Mouse (Mus musculus) lung, embryonic 14.5 days (tissue): ENCODE measurements around the gene Rora. TPM values are rescaled to one million over a fixed set of nuclear protein-coding genes. Genes with fewer than 3 reads are reported as not detected.
A peak's percentile ranks its signal among the peaks of the same experiment; 100 is the strongest.

ENCODE experiments used
- ATAC-seq: fragments of 200-750 bp; cut with Nextera tagmentation; 2 replicates; pipeline ENCODE4 v1.8.0; 2017; ENCODE audit warnings: mild to moderate bottlenecking, moderate TSS enrichment, moderate library complexity; ENCODE audit not compliant: insufficient read depth
- DNase-seq: peaks from one replicate; pipeline ENCODE4 v3.0.0-alpha.2; 2015
- H3K27ac ChIP-seq: fragments of 300-500 bp; sonication (generic); 2 replicates; pipeline ENCODE4 v1.5.1; 2014; ENCODE audit warnings: low read depth, mild to moderate bottlenecking, moderate library complexity
- H3K27me3 ChIP-seq: fragments of 300-500 bp; sonication (generic); 2 replicates; pipeline ENCODE4 v1.6.1; 2014; ENCODE audit warnings: low read length, control low read depth; ENCODE audit not compliant: insufficient read depth
- H3K36me3 ChIP-seq: fragments of 300-500 bp; sonication (generic); 2 replicates; pipeline ENCODE4 v1.6.1; 2014; ENCODE audit warnings: control low read depth; ENCODE audit not compliant: insufficient read depth
- H3K4me1 ChIP-seq: fragments of 300-500 bp; sonication (generic); 2 replicates; pipeline ENCODE4 v1.6.1; 2014; ENCODE audit warnings: antibody characterized with exemption, control low read depth; ENCODE audit not compliant: insufficient read depth
- H3K4me2 ChIP-seq: fragments of 300-500 bp; sonication (generic); 2 replicates; pipeline ENCODE4 v1.6.1; 2014; ENCODE audit warnings: mild to moderate bottlenecking
- H3K4me3 ChIP-seq: fragments of 300-500 bp; sonication (generic); 2 replicates; pipeline ENCODE4 v1.5.1; 2014; ENCODE audit warnings: low read depth, low read length
- H3K9ac ChIP-seq: fragments of 300-500 bp; sonication (generic); 2 replicates; pipeline ENCODE4 v1.6.1; 2014
- H3K9me3 ChIP-seq: fragments of 300-500 bp; sonication (generic); 2 replicates; pipeline ENCODE4 v1.6.1; 2016; ENCODE audit warnings: low read depth, low read length, control low read depth
- CTCF ChIP-seq: IDR thresholded peaks from 2 replicates; pipeline ENCODE4 v1.5.1; 2016; ENCODE audit warnings: antibody characterized with exemption, low read depth
- whole genome bisulfite sequencing: fragments of 180-500 bp; shearing (Covaris S2); extraction: QIAGEN DNeasy Blood & Tissue Kit; methylation state at CpG from one replicate; pipeline ENCODE4 v1.1.7; 2014; 5-methylcytosine and 5-hydroxymethylcytosine counted together
- polyA plus RNA-seq: library from polyadenylated mRNA; unstranded; fragments of >200 nt; fragmentation: Nextera tagmentation; extraction: Ambion mirVana; gene quantifications from 2 replicates; pipeline ENCODE4 v1.2.1, GENCODE M21; 2014

The Rora gene
- polyA plus RNA-seq, 1 experiment from 2014 or later = 5.9 TPM

DNA sequence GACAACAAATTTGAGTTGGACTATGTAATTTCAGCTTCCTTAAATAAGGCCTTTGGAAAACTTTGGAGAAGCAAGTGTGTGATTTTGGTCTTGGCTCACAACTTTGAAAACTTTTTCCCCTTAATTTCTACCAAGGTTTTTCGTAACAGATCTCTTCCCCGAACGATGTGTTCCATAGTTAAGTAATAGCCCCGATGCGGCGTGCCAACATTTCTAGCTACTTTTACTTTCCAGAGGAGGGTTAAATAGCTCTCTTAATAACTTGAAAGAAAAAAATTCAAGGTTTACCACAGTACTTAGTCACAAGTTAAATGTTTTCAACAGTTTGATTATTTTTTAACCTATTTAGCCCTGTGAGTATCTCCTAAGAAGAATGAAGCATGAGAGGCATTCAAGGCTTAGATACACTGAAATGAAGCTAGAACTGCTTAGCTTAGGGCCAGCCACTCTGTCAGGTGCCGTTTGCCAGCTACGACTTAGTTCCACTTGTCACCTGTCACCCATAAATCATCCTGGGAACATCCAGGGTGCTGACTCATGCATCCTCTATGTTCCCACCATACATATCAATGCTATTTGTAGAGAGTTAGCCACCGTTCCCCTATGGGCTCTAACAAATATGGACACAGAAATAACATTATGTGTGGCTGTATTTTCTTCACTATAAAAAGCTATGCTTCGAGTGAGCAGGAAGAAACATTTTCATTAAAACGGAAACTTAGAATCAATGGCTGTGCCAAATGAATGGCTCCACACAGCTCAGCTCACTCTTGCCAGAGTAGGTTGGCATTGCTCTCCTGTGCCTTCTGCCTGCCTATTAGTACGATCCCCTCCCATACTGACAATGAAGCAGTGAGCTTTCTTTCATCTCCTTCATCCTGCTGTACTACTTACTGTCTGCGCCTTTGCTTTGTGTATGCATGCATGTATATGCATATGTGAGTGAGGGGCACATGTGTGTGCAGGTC is 541.3 kb downstream of the Rora start:
- H3K27me3 ChIP-seq = no peaks in the 10 kb centered on the region
- 72% methylated on average over 13 of the region's 13 CpGs for WGBS
- TF ChIP-seq CTCF = no peak
- H3K27ac ChIP-seq = no peak overlapping the region
- H3K4me3 ChIP-seq = no peak overlapping the region
- ATAC-seq (no peak), DNase-seq (no peak)
- H3K4me2 ChIP-seq = no peak overlapping the region
- no peaks in the 10 kb centered on the region for H3K9me3 ChIP-seq
- H3K4me1 ChIP-seq = no peaks in the 10 kb centered on the region
- H3K9ac ChIP-seq = no peak overlapping the region
- no peaks in the 10 kb centered on the region for H3K36me3 ChIP-seq

DNA sequence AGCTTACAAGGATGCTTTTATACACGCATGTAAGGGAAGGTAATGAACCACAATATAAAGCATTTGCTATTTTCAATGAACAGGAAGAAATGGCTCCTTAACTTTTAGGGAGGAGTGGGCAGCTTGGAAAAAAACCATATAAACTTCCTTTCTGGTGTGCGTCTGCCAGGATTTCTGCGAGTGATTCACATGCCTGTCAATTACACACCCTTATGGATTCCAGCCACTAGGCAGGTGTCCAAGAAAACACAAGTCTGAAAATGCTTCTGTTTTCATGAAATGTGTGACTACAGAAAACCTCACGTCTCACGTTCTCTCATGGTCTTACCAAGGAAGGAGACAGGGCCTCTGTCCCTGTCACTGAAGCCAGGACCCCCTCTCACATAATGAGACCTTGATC is 560.2 kb downstream of the Rora start:
- no peak overlapping the region for H3K9ac ChIP-seq
- H3K36me3 ChIP-seq = no peaks in the 10 kb centered on the region
- WGBS = 61% methylated on average over 5 of the region's 5 CpGs
- no peak overlapping the region for H3K27ac ChIP-seq
- no peaks in the 10 kb centered on the region for H3K9me3 ChIP-seq
- ATAC-seq (no peak), DNase-seq (peak; percentile 40)
- H3K4me3 ChIP-seq = no peak overlapping the region
- no peak for TF ChIP-seq CTCF
- H3K4me2 ChIP-seq = no peak overlapping the region
- no peaks in the 10 kb centered on the region for H3K27me3 ChIP-seq
- H3K4me1 ChIP-seq = peaks cover 3% of the 10 kb centered on the region; the same call in 1 of the 2 replicates

DNA sequence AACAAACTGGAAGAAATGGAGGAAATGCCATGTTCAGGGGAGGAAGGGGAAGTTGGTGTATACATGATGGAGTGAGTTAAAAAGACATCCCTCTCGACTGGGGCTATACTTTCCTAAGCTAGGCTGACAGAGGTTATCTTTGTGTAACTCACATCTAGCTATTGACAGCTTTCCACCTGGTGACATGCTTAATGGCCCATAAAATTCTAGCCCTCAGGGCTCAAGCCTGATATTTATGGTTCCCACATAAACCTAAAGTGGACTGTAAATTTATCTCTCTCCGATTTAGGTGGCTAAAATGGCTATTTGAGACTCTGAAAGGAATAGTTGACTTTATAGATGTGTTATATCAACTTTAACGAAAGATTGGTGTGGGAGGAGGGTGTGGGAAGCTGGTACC is 571.3 kb downstream of the Rora start:
- H3K4me3 ChIP-seq = no peak overlapping the region
- no peaks in the 10 kb centered on the region for H3K27me3 ChIP-seq
- no peaks in the 10 kb centered on the region for H3K4me1 ChIP-seq
- ATAC-seq = no peak
- H3K9me3 ChIP-seq = no peaks in the 10 kb centered on the region
- no peak for DNase-seq
- no peak overlapping the region for H3K4me2 ChIP-seq
- WGBS = 45% methylated on average over 3 of the region's 3 CpGs
- H3K36me3 ChIP-seq = no peaks in the 10 kb centered on the region
- H3K9ac ChIP-seq = no peak overlapping the region
- H3K27ac ChIP-seq = no peak overlapping the region
- TF ChIP-seq CTCF = no peak

DNA sequence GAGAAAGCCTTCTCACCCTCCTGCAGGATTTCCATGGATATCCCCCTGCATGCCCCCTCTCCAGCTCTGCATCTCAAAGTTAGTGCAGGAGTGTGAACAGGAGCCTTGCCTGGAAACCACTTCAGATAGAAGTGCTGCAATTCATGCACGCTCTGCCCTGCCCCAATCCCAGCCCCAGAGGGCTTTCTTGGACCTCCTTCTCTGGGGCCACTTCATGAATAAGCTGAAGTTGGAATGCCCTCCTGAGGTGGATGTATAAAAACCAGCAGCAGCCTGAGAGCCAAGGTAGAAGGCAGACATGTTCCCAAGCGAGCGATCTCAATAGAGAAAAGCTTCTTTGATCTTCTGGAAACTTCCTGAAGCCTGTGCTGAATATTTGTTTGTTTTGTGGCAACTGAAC is 572.8 kb downstream of the Rora start:
- 47% methylated on average over 3 of the region's 3 CpGs for WGBS
- H3K4me1 ChIP-seq = no peaks in the 10 kb centered on the region
- H3K4me2 ChIP-seq = no peak overlapping the region
- peak; percentile 65 for DNase-seq
- no peaks in the 10 kb centered on the region for H3K9me3 ChIP-seq
- no peaks in the 10 kb centered on the region for H3K27me3 ChIP-seq
- no peaks in the 10 kb centered on the region for H3K36me3 ChIP-seq
- no peak overlapping the region for H3K27ac ChIP-seq
- peak; percentile 17 for TF ChIP-seq CTCF
- no peak overlapping the region for H3K4me3 ChIP-seq
- no peak overlapping the region for H3K9ac ChIP-seq
- ATAC-seq = peak; percentile 28; the same call in 1 of the 2 replicates

DNA sequence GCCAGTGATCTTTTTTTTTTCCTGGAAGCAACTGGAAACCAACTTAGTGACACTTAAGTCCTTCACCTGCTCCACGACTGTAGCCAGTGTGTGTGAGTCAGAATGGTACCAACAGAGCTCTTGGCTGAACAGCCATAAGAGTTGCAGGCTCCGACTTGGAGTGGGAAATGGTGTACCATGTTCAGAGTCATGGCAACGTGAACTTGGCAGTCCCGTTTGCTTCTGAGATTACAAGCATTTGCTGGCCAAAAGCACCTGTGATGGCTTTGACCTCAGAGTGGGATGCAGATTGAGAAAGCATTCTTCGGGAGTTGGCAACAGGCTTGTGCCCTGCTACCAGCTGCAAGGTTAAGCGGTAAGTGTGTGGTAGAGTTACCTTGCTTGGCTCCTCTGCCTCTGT is 574.2 kb downstream of the Rora start:
- Histone ChIP-seq H3K4me2 (no peak overlapping the region), H3K27me3 (no peaks in the 10 kb centered on the region), H3K4me3 (no peak overlapping the region), H3K4me1 (no peaks in the 10 kb centered on the region), H3K9ac (no peak overlapping the region), H3K36me3 (no peaks in the 10 kb centered on the region), H3K27ac (no peak overlapping the region), H3K9me3 (no peaks in the 10 kb centered on the region)
- WGBS = 70% methylated on average over 6 of the region's 6 CpGs
- ATAC-seq (no peak), DNase-seq (no peak)
- TF ChIP-seq CTCF = no peak

DNA sequence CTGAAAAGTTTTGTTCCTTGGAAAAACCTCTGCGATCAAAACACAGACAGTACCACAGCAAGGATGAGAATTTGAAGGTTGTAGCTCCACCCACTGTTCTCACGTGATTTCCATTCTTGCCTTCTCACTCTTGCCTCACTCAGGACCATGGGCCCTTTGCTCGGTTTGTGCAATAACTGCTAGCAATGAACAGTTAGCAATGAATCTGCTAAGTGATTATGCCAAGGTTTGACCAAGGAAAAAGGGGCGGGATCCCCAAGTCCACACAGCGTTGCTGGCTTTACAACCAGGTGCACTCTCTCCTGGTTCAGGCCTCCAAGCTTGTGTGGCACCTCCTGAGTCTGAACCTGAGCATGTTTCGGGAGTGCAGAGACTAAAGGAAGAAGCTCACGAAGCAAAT is 576.3 kb downstream of the Rora start:
- H3K4me2 ChIP-seq = no peak overlapping the region
- WGBS = 77% methylated on average over 7 of the region's 7 CpGs
- no peaks in the 10 kb centered on the region for H3K27me3 ChIP-seq
- no peak for TF ChIP-seq CTCF
- no peak overlapping the region for H3K27ac ChIP-seq
- H3K9ac ChIP-seq = no peak overlapping the region
- H3K36me3 ChIP-seq = no peaks in the 10 kb centered on the region
- H3K4me1 ChIP-seq = no peaks in the 10 kb centered on the region
- no peaks in the 10 kb centered on the region for H3K9me3 ChIP-seq
- no peak for DNase-seq
- no peak for ATAC-seq
- no peak overlapping the region for H3K4me3 ChIP-seq

DNA sequence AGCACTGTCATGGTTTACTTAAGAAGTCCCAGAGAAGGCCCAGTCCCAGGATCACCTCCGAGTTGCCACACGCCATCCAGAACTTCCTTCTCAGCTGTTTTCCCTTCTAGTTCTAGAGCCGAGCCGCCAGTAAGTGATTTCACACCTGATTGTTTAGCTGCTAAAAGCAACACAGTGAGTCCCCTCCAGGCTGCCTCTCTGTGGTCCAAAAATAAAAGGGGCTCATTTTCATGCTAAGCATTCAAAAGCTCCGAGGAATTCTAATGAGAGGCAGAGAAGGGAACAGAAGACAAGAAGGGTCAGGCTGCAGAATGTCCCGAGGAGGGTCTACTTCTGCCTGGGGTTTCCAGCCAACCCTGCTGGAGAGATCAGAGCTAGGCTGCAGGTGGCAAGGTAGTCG is 580.9 kb downstream of the Rora start:
- H3K27ac ChIP-seq = no peak overlapping the region
- H3K4me2 ChIP-seq = no peak overlapping the region
- ATAC-seq (no peak), DNase-seq (no peak)
- H3K27me3 ChIP-seq = no peaks in the 10 kb centered on the region
- H3K4me3 ChIP-seq = no peak overlapping the region
- H3K36me3 ChIP-seq = no peaks in the 10 kb centered on the region
- 0 out of 2 replicates have a peak, but pooled peaks cover 2% of the 10 kb centered on the region for H3K4me1 ChIP-seq
- no peaks in the 10 kb centered on the region for H3K9me3 ChIP-seq
- WGBS = 34% methylated on average over 7 of the region's 7 CpGs
- no peak for TF ChIP-seq CTCF
- no peak overlapping the region for H3K9ac ChIP-seq
